Mouse (Mus musculus): Measurements from ENCODE around the gene Hnrnph3. TPM values are rescaled to one million over a fixed set of nuclear protein-coding genes. Genes with fewer than 3 reads are reported as not detected.

Gene Hnrnph3
- polyA plus RNA-seq, 1 experiment from 2014 or later, result 165 TPM

DNA sequence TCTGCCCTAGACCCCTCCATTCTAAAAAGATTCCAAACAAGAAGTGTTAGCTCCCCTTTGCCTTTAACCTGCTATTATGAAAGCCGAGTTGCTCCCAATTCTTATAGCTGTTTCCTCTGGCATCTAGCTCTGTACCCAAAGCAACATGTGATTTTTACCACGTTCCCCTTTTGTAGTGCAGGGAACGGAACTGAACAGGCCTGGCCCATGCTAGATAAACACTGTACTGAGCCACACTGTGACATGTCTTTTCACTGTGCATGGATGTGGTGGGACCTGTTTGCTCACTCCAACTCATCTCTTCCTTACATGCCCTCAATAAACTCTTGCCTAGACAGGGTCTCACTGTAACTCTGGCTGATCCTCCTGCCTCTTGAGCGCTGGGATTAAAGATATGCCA, 13.7 kb downstream of the Hnrnph3 start:
- peaks cover 94% of the 10 kb centered on the region for H3K36me3 ChIP-seq
- no peaks in the 10 kb centered on the region for H3K27me3 ChIP-seq
- no peak overlapping the region for H3K9ac ChIP-seq
- WGBS, result 87% methylated on average over 4 of the region's 4 CpGs
- H3K4me1 ChIP-seq (replicated peaks), result no peaks in the 10 kb centered on the region
- no peaks in the 10 kb centered on the region for H3K9me3 ChIP-seq
- no peak overlapping the region for H3K4me2 ChIP-seq
- H3K4me3 ChIP-seq, result no peak overlapping the region
- ATAC-seq (ENCODE audit: low read depth), result 0 out of 2 replicates have a peak, but pooled peaks have one; percentile 40
- H3K27ac ChIP-seq (replicated peaks), result no peak overlapping the region

DNA sequence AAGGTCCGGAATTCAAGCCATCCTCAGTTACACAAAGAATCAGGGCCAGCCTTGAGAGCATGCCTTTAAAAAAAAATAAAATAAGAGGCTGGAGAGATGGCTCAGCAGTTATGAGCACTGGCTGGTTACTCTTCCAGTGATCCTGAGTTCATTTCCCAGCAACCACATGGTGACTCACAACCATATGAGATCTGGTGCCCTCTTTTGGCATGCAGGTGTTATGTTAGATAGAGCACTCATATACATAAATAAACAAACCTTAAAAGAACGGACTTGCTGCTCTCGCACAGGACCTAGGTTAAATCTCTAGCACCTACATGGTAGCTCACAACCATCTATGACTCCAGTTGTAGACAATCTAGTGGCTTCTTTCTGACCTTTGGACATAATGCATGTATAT, 15.8 kb downstream of the Hnrnph3 start:
- no peak for ATAC-seq (ENCODE audit: low read depth)
- H3K9me3 ChIP-seq, result no peaks in the 10 kb centered on the region
- H3K4me2 ChIP-seq, result no peak overlapping the region
- H3K27ac ChIP-seq (replicated peaks), result no peak overlapping the region
- H3K36me3 ChIP-seq, result peaks cover 94% of the 10 kb centered on the region
- H3K4me1 ChIP-seq (replicated peaks), result no peaks in the 10 kb centered on the region
- no peaks in the 10 kb centered on the region for H3K27me3 ChIP-seq
- no peak overlapping the region for H3K9ac ChIP-seq
- no peak overlapping the region for H3K4me3 ChIP-seq
- 75% methylated on average over 3 of the region's 3 CpGs for WGBS

DNA sequence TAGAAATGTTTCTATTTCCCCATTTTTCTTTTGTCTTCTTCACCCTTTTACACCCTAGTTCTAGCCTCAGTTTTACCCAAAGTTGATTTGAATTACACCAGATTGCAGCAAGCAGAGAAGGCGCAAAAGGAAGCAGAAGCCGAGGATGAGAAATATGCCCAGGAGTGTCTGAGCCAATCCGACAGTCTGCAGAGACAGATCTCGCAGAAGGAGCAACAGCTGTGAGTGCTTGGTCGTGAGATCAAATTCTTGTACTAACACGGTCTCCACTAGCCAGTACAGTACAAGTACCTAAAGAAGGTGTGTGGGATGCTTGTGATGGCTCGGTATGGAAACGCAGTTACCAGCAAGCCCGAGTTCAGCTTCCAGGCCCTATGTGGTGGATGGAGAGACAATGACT, 19.5 kb downstream of the Hnrnph3 start:
- H3K4me3 ChIP-seq, result no peak overlapping the region
- H3K27ac ChIP-seq (replicated peaks), result no peak overlapping the region
- H3K27me3 ChIP-seq, result no peaks in the 10 kb centered on the region
- no peak overlapping the region for H3K4me2 ChIP-seq
- no peaks in the 10 kb centered on the region for H3K4me1 ChIP-seq (replicated peaks)
- WGBS, result 93% methylated on average over 9 of the region's 9 CpGs
- H3K9ac ChIP-seq, result no peak overlapping the region
- peaks cover 96% of the 10 kb centered on the region for H3K36me3 ChIP-seq
- H3K9me3 ChIP-seq, result no peaks in the 10 kb centered on the region
- no peak for ATAC-seq (ENCODE audit: low read depth)

DNA sequence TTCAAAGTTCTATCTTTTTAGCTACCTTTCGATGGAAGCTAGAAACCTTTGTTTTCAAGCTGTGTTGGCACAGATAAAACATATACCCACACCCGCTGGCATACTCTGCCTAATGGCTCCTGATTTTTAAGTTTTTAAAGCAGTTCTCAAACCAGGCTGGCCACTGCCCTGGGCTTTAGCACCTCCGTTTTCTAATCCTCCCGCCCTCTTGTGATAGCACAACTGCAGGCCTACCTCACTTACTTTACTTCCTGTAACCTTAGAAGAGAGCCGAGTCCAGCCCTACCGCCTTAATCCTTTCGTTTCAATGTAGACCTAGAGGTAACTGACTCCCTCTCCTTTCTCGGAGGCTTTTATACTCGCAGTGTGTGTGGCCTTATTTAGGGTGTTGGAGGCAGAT, 20.8 kb downstream of the Hnrnph3 start:
- 88% methylated on average over 9 of the region's 9 CpGs for WGBS
- Histone ChIP-seq H3K27me3 (no peaks in the 10 kb centered on the region), H3K9me3 (no peaks in the 10 kb centered on the region), H3K4me2 (no peak overlapping the region), H3K4me1 (replicated peaks) (no peaks in the 10 kb centered on the region), H3K4me3 (no peak overlapping the region), H3K9ac (no peak overlapping the region), H3K27ac (replicated peaks) (no peak overlapping the region), H3K36me3 (peaks cover 96% of the 10 kb centered on the region)
- no peak for ATAC-seq (ENCODE audit: low read depth)

DNA sequence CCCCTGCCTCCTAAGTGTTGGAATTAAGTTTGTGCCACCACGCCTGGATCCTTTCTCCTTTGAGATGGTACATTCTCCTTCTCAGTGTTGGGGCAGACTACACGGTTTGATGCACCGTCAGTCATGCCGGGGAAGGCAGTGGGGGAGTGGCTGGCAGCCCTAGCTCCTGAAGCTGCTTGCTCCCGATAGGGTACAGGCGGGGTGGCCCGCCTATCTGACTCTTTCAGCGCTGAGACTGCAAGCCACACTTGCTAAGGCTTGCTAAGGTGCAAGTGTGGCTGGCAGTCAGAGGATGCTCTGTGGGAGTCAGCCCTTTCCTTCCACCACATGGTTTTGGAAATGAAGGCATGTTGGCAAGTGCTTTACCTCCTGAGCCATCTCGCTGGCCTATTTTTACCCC, 23.4 kb downstream of the Hnrnph3 start:
- no peak overlapping the region for H3K9ac ChIP-seq
- ATAC-seq (ENCODE audit: low read depth), result no peak
- no peak overlapping the region for H3K27ac ChIP-seq (replicated peaks)
- H3K27me3 ChIP-seq, result no peaks in the 10 kb centered on the region
- H3K4me3 ChIP-seq, result no peak overlapping the region
- no peak overlapping the region for H3K4me2 ChIP-seq
- no peaks in the 10 kb centered on the region for H3K4me1 ChIP-seq (replicated peaks)
- H3K9me3 ChIP-seq, result no peaks in the 10 kb centered on the region
- 81% methylated on average over 9 of the region's 9 CpGs for WGBS
- H3K36me3 ChIP-seq, result peaks cover 93% of the 10 kb centered on the region

DNA sequence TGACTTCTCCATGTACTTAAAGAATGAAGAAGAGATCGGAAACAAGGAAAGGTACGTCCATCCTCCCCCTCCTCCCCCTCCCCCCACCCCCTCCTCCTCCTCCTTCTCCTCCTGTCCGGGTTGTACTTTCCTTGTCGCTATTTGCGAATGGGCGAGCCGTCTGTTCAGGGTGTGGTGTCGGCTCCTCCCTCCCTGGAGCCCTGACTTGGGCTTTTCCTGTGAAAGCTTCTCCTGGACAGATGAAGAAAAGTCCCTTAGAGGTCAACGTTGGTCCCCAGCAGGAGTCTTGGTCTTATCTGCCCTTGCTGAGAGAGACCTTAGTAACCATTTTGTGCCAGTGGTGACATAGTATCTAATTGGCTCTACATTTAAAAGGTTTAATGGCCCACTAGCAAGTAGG, 30.0 kb downstream of the Hnrnph3 start:
- no peaks in the 10 kb centered on the region for H3K4me1 ChIP-seq (replicated peaks)
- no peak for ATAC-seq (ENCODE audit: low read depth)
- H3K4me2 ChIP-seq, result no peak overlapping the region
- peaks cover 94% of the 10 kb centered on the region for H3K36me3 ChIP-seq
- 75% methylated on average over 8 of the region's 9 CpGs for WGBS
- H3K27ac ChIP-seq (replicated peaks), result no peak overlapping the region
- no peaks in the 10 kb centered on the region for H3K27me3 ChIP-seq
- H3K9me3 ChIP-seq, result no peaks in the 10 kb centered on the region
- H3K9ac ChIP-seq, result no peak overlapping the region
- H3K4me3 ChIP-seq, result no peak overlapping the region

DNA sequence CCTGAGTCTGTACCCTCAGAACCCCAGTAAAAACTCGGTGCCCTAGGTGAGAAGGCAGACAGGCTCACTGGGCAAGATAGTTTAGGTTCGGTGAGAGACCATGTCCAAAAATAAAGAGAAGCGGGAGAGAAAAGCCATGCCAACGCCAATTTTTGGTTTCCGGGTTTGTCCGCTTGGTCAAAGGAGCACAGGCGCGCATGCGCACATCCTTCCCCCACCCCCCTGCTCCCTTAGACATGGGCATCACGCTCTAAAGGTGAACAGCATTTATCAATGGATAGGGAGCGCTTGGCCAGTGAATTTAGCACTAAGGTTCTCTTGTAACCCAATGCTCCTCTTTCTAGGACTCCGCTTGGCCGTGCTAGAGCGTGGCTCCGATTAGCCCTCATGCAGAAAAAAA, 33.4 kb downstream of the Hnrnph3 start:
- 95% methylated on average over 15 of the region's 15 CpGs for WGBS
- no peak for ATAC-seq (ENCODE audit: low read depth)
- Histone ChIP-seq H3K4me2 (no peak overlapping the region), H3K27me3 (no peaks in the 10 kb centered on the region), H3K4me3 (no peak overlapping the region), H3K9ac (no peak overlapping the region), H3K27ac (replicated peaks) (no peak overlapping the region), H3K36me3 (peaks cover 94% of the 10 kb centered on the region), H3K4me1 (replicated peaks) (no peaks in the 10 kb centered on the region), H3K9me3 (no peaks in the 10 kb centered on the region)

DNA sequence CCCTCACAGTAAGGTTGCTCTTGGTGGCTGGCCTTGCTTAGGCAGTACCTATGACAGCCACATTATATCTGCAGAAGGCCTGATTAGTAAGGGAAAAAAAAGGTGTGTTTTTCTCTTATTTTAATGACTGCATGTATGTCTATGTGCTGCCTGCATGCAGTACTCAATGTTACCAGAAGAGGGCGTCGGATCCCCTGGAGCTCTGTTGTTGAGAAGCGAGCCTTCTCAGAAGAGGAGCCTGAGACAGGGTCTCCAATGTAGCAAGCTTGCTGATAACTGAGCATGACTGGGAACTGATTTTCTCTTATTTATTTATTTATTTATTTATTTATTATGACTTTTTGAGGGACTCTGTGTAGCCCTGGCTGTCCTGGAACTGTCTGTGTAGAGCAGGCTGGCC, 36.7 kb downstream of the Hnrnph3 start:
- H3K4me1 ChIP-seq (replicated peaks), result no peaks in the 10 kb centered on the region
- ATAC-seq (ENCODE audit: low read depth), result no peak
- peaks cover 95% of the 10 kb centered on the region for H3K36me3 ChIP-seq
- no peak overlapping the region for H3K9ac ChIP-seq
- no peak overlapping the region for H3K4me3 ChIP-seq
- H3K9me3 ChIP-seq, result no peaks in the 10 kb centered on the region
- no peak overlapping the region for H3K4me2 ChIP-seq
- WGBS, result 23% methylated on average over 3 of the region's 3 CpGs
- no peak overlapping the region for H3K27ac ChIP-seq (replicated peaks)
- H3K27me3 ChIP-seq, result no peaks in the 10 kb centered on the region

DNA sequence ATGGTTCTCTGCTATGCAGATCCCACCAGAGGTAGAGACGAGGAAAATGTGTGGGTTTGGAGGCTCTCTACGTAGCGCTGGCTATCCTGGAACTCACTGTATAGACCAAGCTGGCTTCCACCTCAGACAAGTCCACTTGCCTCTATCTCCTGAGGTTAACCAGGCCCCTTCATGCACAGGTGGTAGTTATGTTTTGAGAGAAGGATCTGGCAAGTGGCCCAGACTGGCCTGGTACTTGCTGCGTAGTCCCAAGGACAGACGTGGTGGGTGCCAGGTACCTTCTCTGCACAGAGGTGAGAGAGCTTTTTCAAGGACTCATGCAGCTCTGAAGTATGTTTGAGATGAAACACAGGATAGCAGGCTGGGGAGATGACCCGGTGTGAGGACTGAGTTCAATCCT, 39.5 kb downstream of the Hnrnph3 start:
- Histone ChIP-seq H3K27ac (replicated peaks) (no peak overlapping the region), H3K9ac (no peak overlapping the region), H3K4me2 (no peak overlapping the region), H3K9me3 (no peaks in the 10 kb centered on the region), H3K36me3 (peaks cover 68% of the 10 kb centered on the region), H3K4me3 (no peak overlapping the region), H3K4me1 (replicated peaks) (peaks cover 14% of the 10 kb centered on the region), H3K27me3 (no peaks in the 10 kb centered on the region)
- 99% methylated on average over 6 of the region's 6 CpGs for WGBS
- ATAC-seq (ENCODE audit: low read depth), result no peak

DNA sequence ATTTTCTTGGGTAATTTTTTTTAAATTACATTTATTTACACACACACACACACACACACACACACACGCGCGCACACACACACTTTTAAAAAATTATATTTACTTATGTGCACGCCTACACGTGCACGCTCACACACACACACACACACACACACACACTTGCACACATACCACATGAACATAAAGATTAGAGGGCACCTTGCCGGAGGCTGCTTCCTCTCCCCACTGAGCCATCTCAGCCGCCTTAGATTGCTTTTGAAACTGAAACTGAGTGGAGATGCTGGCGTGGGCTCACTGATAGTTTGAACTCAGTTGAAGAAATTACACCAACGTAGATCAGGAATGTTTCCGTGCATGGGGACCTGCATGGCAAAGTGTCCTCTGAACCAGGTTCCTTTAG, 39.9 kb downstream of the Hnrnph3 start:
- H3K4me3 ChIP-seq, result no peak overlapping the region
- H3K27ac ChIP-seq (replicated peaks), result no peak overlapping the region
- no peak overlapping the region for H3K9ac ChIP-seq
- 95% methylated on average over 11 of the region's 11 CpGs for WGBS
- ATAC-seq (ENCODE audit: low read depth), result no peak
- H3K36me3 ChIP-seq, result peaks cover 64% of the 10 kb centered on the region
- H3K9me3 ChIP-seq, result no peaks in the 10 kb centered on the region
- peaks cover 15% of the 10 kb centered on the region for H3K4me1 ChIP-seq (replicated peaks)
- H3K4me2 ChIP-seq, result no peak overlapping the region
- H3K27me3 ChIP-seq, result no peaks in the 10 kb centered on the region

DNA sequence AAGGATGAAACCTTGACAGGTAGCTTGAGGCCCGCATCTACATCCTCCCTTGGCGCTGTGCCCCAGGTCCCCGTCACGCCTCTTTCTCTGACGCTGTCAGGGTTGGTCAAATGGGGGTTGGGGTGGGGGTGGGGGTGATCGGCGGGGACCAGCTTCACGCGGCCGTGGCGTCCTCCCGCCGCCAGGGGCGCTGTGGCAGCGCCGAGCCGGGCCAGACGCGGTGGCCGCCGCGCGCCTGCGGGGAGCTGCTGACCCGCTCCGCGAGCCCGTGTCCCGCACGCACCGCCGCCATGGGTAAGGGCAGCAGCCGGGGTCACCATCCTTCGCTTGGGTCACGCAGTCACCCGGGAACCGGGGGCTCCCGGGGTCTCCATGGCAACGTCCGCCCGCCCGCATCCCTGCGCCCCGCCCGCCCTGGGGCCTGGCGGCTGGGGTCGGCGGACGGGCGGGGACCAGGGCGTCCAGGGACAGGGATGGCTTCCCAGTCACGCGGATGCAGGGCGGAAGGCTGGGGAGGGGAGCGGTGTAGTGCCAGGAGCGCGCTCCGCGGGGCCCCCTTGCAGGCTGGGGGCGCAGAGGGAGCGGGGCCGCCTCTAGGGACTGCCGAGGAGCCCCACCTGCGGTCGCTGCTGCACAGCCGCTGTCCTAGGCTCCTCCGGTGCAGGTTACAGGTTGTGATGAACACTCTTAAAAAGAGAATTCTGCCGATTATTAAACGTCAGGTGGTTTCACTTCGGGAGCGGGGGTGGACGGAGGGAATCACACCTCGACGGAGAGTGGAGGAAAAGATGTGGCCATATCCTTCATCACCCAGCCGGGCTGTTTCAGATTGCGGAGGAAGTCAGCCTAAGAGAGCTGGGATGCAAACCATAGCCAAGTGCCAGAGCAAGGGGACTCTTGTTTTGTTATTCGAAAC, 43.7 kb downstream of the Hnrnph3 start, which contains the start of gene Rufy2:
Rufy2 (plus strand) TSS at position 185 of the 916 bp plus-strand sequence.
- peak; percentile 95 for ATAC-seq (ENCODE audit: low read depth)
- peaks cover 15% of the 10 kb centered on the region for H3K4me1 ChIP-seq (replicated peaks)
- no peaks in the 10 kb centered on the region for H3K9me3 ChIP-seq
- peaks cover 31% of the 10 kb centered on the region for H3K36me3 ChIP-seq
- peak within 1 kb of the TSS; percentile 94 for H3K9ac ChIP-seq
- no peaks in the 10 kb centered on the region for H3K27me3 ChIP-seq
- peak within 1 kb of the TSS; percentile 95 for H3K4me3 ChIP-seq
- under 1% methylated on average over 74 of the region's 77 CpGs for WGBS
- H3K27ac ChIP-seq (replicated peaks), result peak within 1 kb of the TSS; percentile 91
- H3K4me2 ChIP-seq, result peak within 1 kb of the TSS; percentile 60

DNA sequence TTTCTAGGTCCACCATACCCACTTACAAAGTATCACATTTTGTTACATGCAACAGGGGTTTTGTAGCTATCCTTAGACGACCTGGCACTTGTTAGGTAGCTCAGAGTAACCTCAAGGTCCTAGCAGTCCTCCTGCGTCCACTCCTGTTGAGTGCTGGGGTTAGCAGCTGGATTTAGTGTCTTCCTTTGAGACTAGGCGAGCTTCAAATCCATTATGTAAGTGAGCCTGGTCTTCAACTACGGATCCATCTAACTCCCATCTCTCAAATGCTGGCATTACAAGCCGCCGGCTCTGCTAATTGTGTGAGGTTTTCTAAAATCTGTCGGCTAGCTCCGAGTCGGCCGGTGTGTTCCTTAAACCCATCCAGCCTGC, 44.4 kb downstream of the Hnrnph3 start:
- Histone ChIP-seq H3K4me3 (peak overlapping the region; percentile 95), H3K27ac (replicated peaks) (peak overlapping the region; percentile 91), H3K9me3 (no peaks in the 10 kb centered on the region), H3K9ac (peak overlapping the region; percentile 94), H3K27me3 (no peaks in the 10 kb centered on the region), H3K4me2 (peak overlapping the region; percentile 60), H3K36me3 (peaks cover 24% of the 10 kb centered on the region), H3K4me1 (replicated peaks) (peaks cover 15% of the 10 kb centered on the region)
- WGBS, result 6% methylated on average over 10 of the region's 10 CpGs
- no peak; the same call in 1 of the 2 replicates for ATAC-seq (ENCODE audit: low read depth)

DNA sequence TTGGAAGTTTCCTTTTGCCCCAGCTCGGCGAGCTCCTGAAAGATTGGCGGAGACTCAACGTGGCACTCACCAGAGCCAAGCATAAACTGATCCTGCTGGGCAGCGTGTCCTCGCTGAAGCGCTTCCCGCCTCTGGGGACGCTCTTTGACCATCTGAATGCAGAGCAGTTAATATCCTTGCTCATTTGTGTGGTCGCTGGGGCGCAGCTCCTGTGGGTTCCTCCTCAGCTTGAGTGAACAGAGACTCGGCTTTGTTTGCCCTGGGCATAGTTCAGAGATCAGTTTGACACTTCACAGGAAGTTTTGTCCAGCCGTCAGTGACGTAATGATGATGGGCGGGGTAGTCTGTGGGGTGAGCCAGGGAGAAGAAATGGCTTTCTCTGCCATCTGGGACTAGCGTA, 52.2 kb downstream of the Hnrnph3 start:
- Histone ChIP-seq H3K4me2 (no peak overlapping the region), H3K27ac (replicated peaks) (no peak overlapping the region), H3K36me3 (peaks cover 41% of the 10 kb centered on the region), H3K27me3 (no peaks in the 10 kb centered on the region), H3K9me3 (no peaks in the 10 kb centered on the region), H3K4me1 (replicated peaks) (no peaks in the 10 kb centered on the region), H3K9ac (no peak overlapping the region), H3K4me3 (no peak overlapping the region)
- ATAC-seq (ENCODE audit: low read depth), result no peak
- 67% methylated on average over 16 of the region's 16 CpGs for WGBS
